Mouse (Mus musculus) thymus, adult 2 months (tissue): ENCODE data around the gene Ptgis.

Experiments
- CTCF ChIP-seq: fragments of 200-500 bp; IDR thresholded peaks from 2 replicates; pipeline ENCODE4 v1.5.1; 2012; ENCODE audit warnings: mild to moderate bottlenecking, control low read depth, low read length, moderate library complexity, borderline replicate concordance; ENCODE audit not compliant: control insufficient read depth, poor library complexity, insufficient read depth; ENCODE audit errors: extremely low read depth
- POLR2A ChIP-seq: fragments of 200-500 bp; IDR thresholded peaks from 2 replicates; pipeline ENCODE4 v1.6.1; 2012; ENCODE audit warnings: mild to moderate bottlenecking, low read length, control low read depth, moderate library complexity; ENCODE audit not compliant: control insufficient read depth, poor library complexity, insufficient read depth; ENCODE audit errors: extremely low read depth

DNA sequence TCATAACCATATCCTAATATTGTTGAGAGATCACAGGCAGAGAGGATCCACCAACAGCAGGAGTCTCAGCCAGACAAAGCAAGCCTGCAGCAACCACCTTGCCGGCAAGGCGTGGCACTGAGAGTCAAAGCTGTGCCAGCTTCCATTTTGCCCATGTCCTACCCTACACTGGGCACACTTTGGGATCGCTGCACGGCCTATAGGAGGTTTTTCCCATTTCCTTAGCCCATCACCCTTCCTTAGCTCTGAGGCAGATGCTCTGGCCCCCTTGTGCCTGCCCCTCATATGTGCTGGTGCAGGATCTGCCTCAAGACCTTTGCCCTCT lies 40.5 kb upstream of the Ptgis start:
- TF ChIP-seq CTCF (no peak), POLR2A (no peak)
